Comparison of ENCODE assay signal across 13 mouse cellular contexts in genomic region chr17:5078576-5078975, GRCm38 (mm10).
A peak's percentile ranks its signal among the peaks of the same experiment; 100 is the strongest.
DNase-seq lines count a peak whose midpoint lies in the region; ATAC-seq and TF ChIP-seq lines count a peak whose summit lies in the region.
"Had no signal": no experiment of that assay in that cellular context is flagged by ENCODE, and none has a peak within 500 bp of the region (broad histone marks: within the 10 kb centered on the region; RNA-seq: fewer than 3 reads in every experiment).

No protein-coding gene starts in this region.

- peaks cover 37% of the 10 kb centered on the region for H3K4me1 ChIP-seq in liver, postnatal 0 days (ENCODE audit: insufficient read depth)
- peaks cover 52% of the 10 kb centered on the region for H3K4me1 ChIP-seq in embryonic facial prominence, embryonic 10.5 days

- TF ChIP-seq CTCF in liver, postnatal 0 days (IDR thresholded peaks at IDR 0.05; ENCODE audit: low read depth) = no peak

- H3K27me3 ChIP-seq in liver, postnatal 0 days (ENCODE audit: insufficient read depth, low read length) = no peaks in the 10 kb centered on the region
- no peaks in the 10 kb centered on the region for H3K27me3 ChIP-seq in embryonic facial prominence, embryonic 10.5 days (replicated peaks; ENCODE audit: low read depth, poor library complexity, severe bottlenecking)
- H3K27me3 ChIP-seq: limb, embryonic 15.5 days had no signal

- H3K4me3 ChIP-seq in liver, postnatal 0 days (ENCODE audit: low read depth, low read length) = no peak overlapping the region
- no peak overlapping the region for H3K4me3 ChIP-seq in embryonic facial prominence, embryonic 10.5 days
- H3K4me3 ChIP-seq: limb, embryonic 15.5 days had no signal

- H3K4me2 ChIP-seq in liver, postnatal 0 days (ENCODE audit: low read depth, low read length) = no peak overlapping the region
- H3K4me2 ChIP-seq: limb, embryonic 15.5 days had no signal

- DNase-seq in adrenal gland, postnatal 14 days = peak; percentile 59
- DNase-seq in adrenal gland, adult 8-10 months = no peak
- no peak for DNase-seq in liver, postnatal 0 days
- no peak for DNase-seq in liver
- no peak for DNase-seq in embryonic facial prominence, embryonic 10.5 days (ENCODE audit: low spot score)
- DNase-seq in retina, postnatal 1 day = peak; percentile 59
- no peak for DNase-seq in gastrocnemius, postnatal 14 days
- no peak for DNase-seq in lung, postnatal 10 days
- DNase-seq: cerebellum, adult 11 months; forebrain, postnatal 0 days; kidney, adult 18-20 months; kidney, postnatal 36 days had no signal

- no peaks in the 10 kb centered on the region for H3K36me3 ChIP-seq in liver, postnatal 0 days (replicated peaks; ENCODE audit: insufficient read depth, low read length)
- 0 out of 2 replicates have a peak, but pooled peaks cover 3% of the 10 kb centered on the region for H3K36me3 ChIP-seq in embryonic facial prominence, embryonic 10.5 days (replicated peaks)
- H3K36me3 ChIP-seq: limb, embryonic 15.5 days had no signal

- intact Hi-C loops in gastrocnemius, postnatal 14 days (cut with DNase I; ENCODE audit: low total_unique reads) = no loop called here

- no peak overlapping the region for H3K9ac ChIP-seq in liver, postnatal 0 days (replicated peaks)
- H3K9ac ChIP-seq: forebrain, postnatal 0 days; limb, embryonic 15.5 days had no signal

- WGBS in liver, postnatal 0 days (ENCODE audit: insufficient replicate concordance) = 67% methylated on average over 5 of the region's 5 CpGs
- 70% methylated on average over 5 of the region's 5 CpGs for WGBS in embryonic facial prominence, embryonic 10.5 days

- TF ChIP-seq EP300 in liver, postnatal 0 days (IDR thresholded peaks at IDR 0.05; ENCODE audit: low read depth) = no peak

- H3K9me3 ChIP-seq in liver, postnatal 0 days (ENCODE audit: low read length) = no peaks in the 10 kb centered on the region
- no peaks in the 10 kb centered on the region for H3K9me3 ChIP-seq in embryonic facial prominence, embryonic 10.5 days
- H3K9me3 ChIP-seq: limb, embryonic 15.5 days had no signal

- ATAC-seq in liver, postnatal 0 days = peak; percentile 65
- ATAC-seq: forebrain, postnatal 0 days had no signal

- H3K27ac ChIP-seq in liver, postnatal 0 days (ENCODE audit: low read depth) = peak overlapping the region; percentile 60
- H3K27ac ChIP-seq in embryonic facial prominence, embryonic 10.5 days (replicated peaks) = peak overlapping the region; percentile 30; the same call in 1 of the 2 replicates
- H3K27ac ChIP-seq: limb, embryonic 15.5 days had no signal

Comparison
In these comparisons a context has a peak if more than half of its experiments do, and no peak if none do; other contexts are left out.
1. DNase-seq: peak in adrenal gland, postnatal 14 days (single experiment) and retina, postnatal 1 day (single experiment); none in adrenal gland, adult 8-10 months (single experiment), liver, postnatal 0 days (single experiment), liver (single experiment), embryonic facial prominence, embryonic 10.5 days (single experiment), gastrocnemius, postnatal 14 days (single experiment) and lung, postnatal 10 days (single experiment).